Mouse (Mus musculus) midbrain, embryonic 10.5 days (tissue): ENCODE results near the gene Mroh2a. TPM values are rescaled to one million over a fixed set of nuclear protein-coding genes. Genes with fewer than 3 reads are reported as not detected.

Experiments
- DNase-seq: peaks from one replicate; pipeline ENCODE4 v3.0.0-alpha.2; 2017; ENCODE audit warnings: low spot score
- H3K27ac ChIP-seq: fragments of 300-500 bp; sonication (generic); replicated peaks from 2 replicates; pipeline ENCODE4 v1.5.1; 2016; ENCODE audit warnings: mild to moderate bottlenecking
- H3K27me3 ChIP-seq: fragments of 300-500 bp; sonication (generic); 2 replicates; pipeline ENCODE4 v1.6.1; 2016; ENCODE audit warnings: low read depth, mild to moderate bottlenecking; ENCODE audit not compliant: poor library complexity, severe bottlenecking
- H3K36me3 ChIP-seq: fragments of 300-500 bp; sonication (generic); 2 replicates; pipeline ENCODE4 v1.6.1; 2016; ENCODE audit warnings: mild to moderate bottlenecking, moderate library complexity
- H3K4me1 ChIP-seq: fragments of 300-500 bp; sonication (generic); 2 replicates; pipeline ENCODE4 v1.6.1; 2016
- H3K4me3 ChIP-seq: fragments of 300-500 bp; sonication (generic); 2 replicates; pipeline ENCODE4 v1.5.1; 2016; ENCODE audit warnings: mild to moderate bottlenecking, moderate library complexity
- H3K9me3 ChIP-seq: fragments of 300-500 bp; sonication (generic); replicated peaks from 2 replicates; pipeline ENCODE4 v1.6.1; 2016; ENCODE audit warnings: mild to moderate bottlenecking
- WGBS: fragments of 180-500 bp; shearing (Covaris S2); methylation state at CpG from one replicate; pipeline ENCODE4 v1.1.7; 2016; 5-methylcytosine and 5-hydroxymethylcytosine counted together
- polyA plus RNA-seq: library from polyadenylated mRNA; unstranded; fragments of >200 nt; fragmentation: Nextera tagmentation; extraction: Ambion mirVana; gene quantifications from 2 replicates; pipeline ENCODE4 v1.2.1, GENCODE M21; 2016

Gene Mroh2a
- polyA plus RNA-seq, 1 experiment from 2014 or later = 0.91 TPM

DNA sequence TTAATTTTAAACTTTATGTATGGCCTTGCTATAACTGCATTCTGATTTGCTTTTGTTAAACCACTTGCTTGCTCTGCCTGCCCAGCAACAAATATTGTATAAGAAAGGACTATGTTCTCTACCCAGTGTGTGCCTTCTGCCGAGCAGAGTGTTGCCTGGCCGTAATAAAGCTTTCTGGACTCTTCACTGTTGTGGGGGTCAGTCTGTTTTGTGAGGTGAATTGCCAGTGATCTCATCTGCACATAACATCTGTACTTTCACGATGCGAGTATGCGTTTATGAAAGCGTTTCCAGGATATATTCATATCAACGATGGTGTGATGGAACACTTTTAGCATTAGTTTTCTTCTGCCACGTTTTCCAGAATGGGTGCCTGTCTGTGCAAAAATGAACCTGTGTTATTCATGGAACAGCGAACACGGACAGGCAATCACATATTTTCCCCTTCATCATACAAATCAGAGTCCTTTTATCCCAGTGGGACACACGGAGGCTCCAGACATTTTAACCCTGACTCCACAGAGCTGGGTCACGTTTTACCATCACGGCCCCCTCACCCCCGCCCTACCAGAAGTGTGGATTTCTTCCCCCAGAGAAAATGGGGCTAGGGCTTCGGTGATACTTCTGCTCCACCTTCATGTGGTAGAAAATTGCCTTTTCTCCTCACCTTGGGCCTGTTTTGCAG is 53.4 kb downstream of the Mroh2a start:
- Histone ChIP-seq H3K4me1 (peaks cover 19% of the 10 kb centered on the region), H3K36me3 (peaks cover 9% of the 10 kb centered on the region), H3K4me3 (no peak overlapping the region), H3K9me3 (peaks cover 76% of the 10 kb centered on the region), H3K27me3 (no peaks in the 10 kb centered on the region), H3K27ac (no peak overlapping the region)
- no peak for DNase-seq
- 76% methylated on average over 15 of the region's 15 CpGs for WGBS

DNA sequence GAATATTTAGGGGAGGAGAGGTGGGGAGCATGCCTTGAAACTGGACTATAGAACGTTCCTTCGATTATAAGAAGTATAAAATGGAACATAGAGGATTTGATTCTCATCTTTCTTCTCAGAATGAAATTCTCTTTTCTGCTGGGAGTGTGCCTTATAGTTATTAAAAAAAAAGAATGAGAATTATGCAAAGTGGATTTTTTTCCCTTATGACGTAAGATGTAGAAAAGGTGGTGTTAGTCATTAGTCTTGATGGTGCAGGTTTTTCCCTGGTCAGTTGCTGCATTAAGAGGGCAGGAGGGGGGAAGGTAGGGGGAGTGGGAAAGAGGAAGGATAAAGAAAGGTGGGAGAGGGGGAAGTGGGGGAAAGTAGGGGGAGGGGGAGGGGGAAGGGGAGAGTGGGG is 55.5 kb downstream of the Mroh2a start:
- H3K36me3 ChIP-seq = no peaks in the 10 kb centered on the region
- WGBS = 61% methylated on average over 3 of the region's 3 CpGs
- no peak for DNase-seq
- H3K4me1 ChIP-seq = no peaks in the 10 kb centered on the region
- H3K4me3 ChIP-seq = no peak overlapping the region
- H3K9me3 ChIP-seq = peaks cover 88% of the 10 kb centered on the region
- no peaks in the 10 kb centered on the region for H3K27me3 ChIP-seq
- H3K27ac ChIP-seq = no peak overlapping the region

DNA sequence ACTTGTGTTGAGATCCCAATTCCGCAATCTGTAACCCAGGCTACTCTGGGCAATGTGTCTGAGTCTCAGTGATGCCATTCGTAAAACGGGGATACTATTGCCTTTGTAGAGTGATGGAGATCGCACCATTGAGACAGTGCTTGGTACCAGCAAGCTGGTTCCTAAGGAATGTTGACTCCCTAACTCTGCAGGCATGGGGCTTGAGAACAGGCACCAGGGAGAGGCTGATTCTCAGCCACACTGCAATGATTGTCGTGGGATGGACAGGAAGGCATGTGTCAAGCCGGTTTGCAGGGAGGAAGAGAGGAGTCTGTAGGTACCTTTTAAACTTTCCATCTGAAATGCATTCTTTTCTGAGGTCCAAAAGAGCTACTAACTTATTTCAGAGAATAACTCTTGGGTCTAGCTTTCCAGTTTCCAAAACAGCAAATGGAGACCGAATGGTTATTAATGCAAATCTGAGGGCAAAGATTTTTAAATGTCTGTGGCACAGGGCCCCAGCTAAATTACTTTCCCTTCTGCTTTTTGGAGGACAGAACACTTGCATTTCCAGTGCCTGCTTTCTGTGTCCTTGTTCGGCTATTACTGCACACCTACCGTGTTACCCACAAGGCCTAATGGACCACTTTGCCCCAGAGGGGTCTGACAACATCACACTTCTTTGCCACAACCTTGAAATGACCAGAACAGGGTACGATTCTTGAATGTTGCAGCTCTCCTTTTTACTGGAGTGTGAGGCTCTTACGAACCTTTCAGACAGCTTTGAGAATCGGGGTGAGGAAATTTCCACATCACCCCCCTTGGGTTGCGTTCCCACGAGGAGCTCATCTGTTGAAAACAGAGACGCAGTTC is 56.8 kb downstream of the Mroh2a start:
- Histone ChIP-seq H3K27me3 (no peaks in the 10 kb centered on the region), H3K4me3 (no peak overlapping the region), H3K4me1 (no peaks in the 10 kb centered on the region), H3K27ac (no peak overlapping the region), H3K9me3 (peaks cover 92% of the 10 kb centered on the region), H3K36me3 (no peaks in the 10 kb centered on the region)
- no peak for DNase-seq
- 81% methylated on average over 15 of the region's 15 CpGs for WGBS

DNA sequence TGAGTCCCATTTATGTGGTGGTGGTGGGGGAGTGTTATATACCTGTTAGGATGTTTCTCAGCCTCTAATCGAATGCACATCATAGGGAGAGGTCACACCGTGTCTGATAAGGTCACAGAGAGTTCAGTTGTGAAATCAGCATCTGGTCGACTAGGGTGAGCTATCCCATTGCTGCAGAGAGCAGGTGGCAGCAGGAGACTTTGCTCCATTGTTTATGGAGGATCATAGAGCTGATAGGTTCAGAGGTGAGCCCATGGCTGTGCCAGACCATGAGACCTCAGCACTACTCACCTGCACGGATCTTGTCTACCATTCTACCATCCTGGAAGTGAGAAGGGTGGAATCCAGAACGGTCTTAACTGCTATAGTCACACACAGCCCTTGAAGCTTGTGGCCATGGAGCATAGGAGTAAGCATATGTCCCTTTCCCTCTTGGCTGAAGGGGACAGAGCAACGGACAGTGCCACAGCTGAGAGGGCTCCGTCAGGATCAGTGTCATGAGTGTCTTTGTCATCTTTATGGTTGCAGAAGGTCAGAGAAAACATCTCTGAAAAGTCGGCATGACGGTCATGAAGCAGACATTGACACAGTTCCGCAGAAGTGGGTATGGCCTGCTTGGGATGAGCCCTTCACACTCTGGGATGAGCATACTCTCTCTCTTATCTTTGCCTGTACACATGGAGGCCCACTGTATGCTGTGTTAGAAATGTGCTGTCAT is 57.6 kb downstream of the Mroh2a start:
- WGBS = 65% methylated on average over 10 of the region's 10 CpGs

DNA sequence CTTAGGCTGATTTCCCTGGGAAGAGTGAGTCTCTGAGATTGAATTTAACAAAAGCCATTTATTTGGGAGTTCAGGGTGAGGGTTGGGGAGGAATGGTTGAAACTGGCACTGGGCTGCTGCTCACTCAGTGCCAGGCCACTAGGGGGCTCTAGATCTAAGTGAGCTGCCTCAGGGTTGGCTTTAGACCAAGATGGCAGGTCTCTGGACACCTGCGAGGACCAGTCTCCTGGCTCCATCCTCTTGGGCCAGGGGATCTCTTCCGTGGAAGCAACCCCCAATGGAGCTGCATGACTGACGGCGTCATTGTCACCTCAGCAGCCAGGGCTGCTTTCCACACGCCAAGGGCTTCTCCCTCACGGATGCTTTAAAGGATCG is 58.1 kb downstream of the Mroh2a start:
- Histone ChIP-seq H3K27me3 (no peaks in the 10 kb centered on the region), H3K27ac (no peak overlapping the region), H3K9me3 (peaks cover 94% of the 10 kb centered on the region), H3K4me1 (no peaks in the 10 kb centered on the region), H3K36me3 (no peaks in the 10 kb centered on the region), H3K4me3 (no peak overlapping the region)
- 61% methylated on average over 7 of the region's 7 CpGs for WGBS
- no peak for DNase-seq

More for the DNA sequence above, 57.6 kb downstream of the Mroh2a start:
- Histone ChIP-seq H3K4me3 (no peak overlapping the region), H3K27me3 (no peaks in the 10 kb centered on the region), H3K4me1 (no peaks in the 10 kb centered on the region), H3K27ac (no peak overlapping the region), H3K36me3 (no peaks in the 10 kb centered on the region), H3K9me3 (peaks cover 94% of the 10 kb centered on the region)
- no peak for DNase-seq

DNA sequence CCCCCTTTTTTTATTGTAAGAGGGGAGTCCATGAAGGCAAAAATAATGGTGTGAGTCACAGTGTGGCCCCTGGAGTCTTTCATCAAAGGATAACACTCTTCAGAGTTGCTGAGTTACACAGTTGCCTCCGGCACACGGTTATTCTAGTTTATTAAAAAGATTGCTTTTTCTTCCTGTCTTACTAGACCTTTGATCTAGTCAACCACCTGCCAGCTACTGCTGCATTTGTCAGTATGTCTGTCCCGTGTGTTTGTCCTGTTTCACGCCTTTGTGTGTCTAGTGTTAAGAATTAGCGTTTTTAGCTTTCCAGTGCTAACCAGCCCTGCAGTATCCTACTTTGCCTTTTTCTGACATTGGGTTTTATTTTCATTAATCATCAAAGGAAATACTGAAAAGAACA is 58.9 kb downstream of the Mroh2a start:
- H3K27me3 ChIP-seq = no peaks in the 10 kb centered on the region

DNA sequence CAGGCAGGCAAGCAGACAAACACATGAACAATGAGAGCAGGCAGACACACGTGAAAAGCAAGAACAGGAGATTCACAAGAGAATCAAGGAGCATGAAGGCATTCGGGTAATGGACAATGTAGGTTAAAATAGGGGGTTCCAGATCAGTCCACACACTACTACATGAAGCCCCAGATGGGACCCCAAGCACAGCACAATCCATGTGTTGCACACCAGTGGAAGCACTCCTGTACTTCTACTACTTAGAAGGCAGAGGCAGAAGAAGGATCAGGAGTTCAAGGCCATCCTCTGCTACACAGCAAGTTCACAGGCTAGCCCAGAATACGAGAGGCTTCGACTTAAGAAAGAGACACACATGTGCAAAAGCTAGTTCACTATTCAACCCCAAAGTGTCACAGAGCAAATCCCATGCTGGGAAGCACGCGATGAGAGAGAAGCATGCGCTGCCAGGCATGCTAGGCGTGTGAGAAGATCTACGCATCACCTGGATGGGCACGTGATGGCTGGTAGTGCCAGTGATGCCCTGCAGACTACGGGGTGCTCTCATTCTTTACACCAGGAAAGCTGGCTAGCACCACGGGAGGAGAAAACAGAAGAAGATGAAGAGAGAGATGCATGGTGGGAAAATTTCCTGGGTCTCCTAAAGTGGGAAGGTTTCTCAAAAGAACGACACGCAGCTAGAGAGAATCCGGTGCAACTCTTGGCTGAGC is 59.5 kb downstream of the Mroh2a start:
- WGBS = 83% methylated on average over 15 of the region's 15 CpGs

More for the DNA sequence above, 58.9 kb downstream of the Mroh2a start:
- 73% methylated on average over 5 of the region's 5 CpGs for WGBS
- H3K4me1 ChIP-seq = no peaks in the 10 kb centered on the region
- peaks cover 95% of the 10 kb centered on the region for H3K9me3 ChIP-seq
- no peaks in the 10 kb centered on the region for H3K36me3 ChIP-seq
- no peak overlapping the region for H3K27ac ChIP-seq
- H3K4me3 ChIP-seq = no peak overlapping the region
- DNase-seq = no peak

DNA sequence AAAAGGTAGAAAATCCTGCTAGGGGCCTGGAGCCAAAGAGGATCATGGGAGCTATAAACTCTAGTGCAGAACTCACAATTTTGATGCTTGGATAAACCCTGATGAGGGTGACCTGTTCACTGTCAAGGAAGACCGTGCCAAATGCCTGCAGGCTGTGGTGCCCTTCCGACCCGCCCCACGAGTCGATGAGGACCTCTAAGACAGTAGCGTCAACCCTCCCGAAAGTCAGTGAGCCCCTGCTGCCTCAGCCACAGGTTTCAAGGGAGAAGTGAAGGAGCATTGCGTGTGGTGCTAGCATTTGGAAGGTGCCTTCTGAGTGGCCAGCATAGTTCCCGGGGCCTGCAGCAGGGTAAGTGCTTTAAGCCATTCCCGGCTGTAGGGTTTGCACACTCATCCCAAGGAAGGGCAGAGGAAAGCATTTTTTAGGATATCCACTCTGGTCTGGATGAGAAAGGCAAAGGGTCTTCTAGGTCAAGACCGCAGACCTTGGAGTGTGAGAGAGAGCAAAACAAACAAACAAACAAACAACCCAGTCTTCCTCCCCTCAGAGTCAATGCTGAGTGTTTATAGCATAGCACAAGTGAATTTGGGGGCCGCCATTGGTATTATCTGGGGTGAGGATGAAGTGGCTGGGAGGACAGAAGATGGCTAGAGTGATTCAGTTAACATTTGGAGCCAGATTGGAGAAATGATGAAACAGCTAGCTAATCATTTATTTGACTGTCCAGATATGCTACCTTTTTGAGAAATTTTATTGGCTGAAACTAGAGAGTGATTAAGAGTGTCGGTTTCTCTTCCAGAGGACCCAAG is 60.3 kb downstream of the Mroh2a start:
- no peak for DNase-seq
- WGBS = 73% methylated on average over 13 of the region's 13 CpGs
- Histone ChIP-seq H3K9me3 (peaks cover 100% of the 10 kb centered on the region), H3K4me1 (no peaks in the 10 kb centered on the region), H3K27ac (no peak overlapping the region), H3K27me3 (no peaks in the 10 kb centered on the region), H3K4me3 (no peak overlapping the region), H3K36me3 (no peaks in the 10 kb centered on the region)

More for the DNA sequence above, 59.5 kb downstream of the Mroh2a start:
- Histone ChIP-seq H3K4me3 (no peak overlapping the region), H3K27me3 (no peaks in the 10 kb centered on the region), H3K4me1 (no peaks in the 10 kb centered on the region), H3K36me3 (no peaks in the 10 kb centered on the region), H3K9me3 (peaks cover 99% of the 10 kb centered on the region), H3K27ac (no peak overlapping the region)
- no peak for DNase-seq

DNA sequence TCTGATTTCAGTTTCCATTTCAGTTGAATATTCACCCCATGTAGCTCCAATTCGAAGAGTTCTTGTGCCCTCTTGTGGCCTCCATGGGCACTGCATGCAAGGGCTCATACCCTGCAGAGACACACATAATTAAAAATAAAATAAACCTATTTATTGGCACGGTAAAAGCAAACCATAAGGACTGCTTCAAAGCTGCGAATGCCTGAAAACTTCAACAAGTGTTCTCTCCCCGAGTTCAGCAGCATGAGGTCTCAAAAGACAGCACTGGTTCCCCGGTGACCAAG is 60.9 kb downstream of the Mroh2a start:
- Histone ChIP-seq H3K4me1 (no peaks in the 10 kb centered on the region), H3K9me3 (peaks cover 98% of the 10 kb centered on the region), H3K4me3 (no peak overlapping the region), H3K27me3 (no peaks in the 10 kb centered on the region), H3K36me3 (no peaks in the 10 kb centered on the region), H3K27ac (no peak overlapping the region)
- whole genome bisulfite sequencing = 41% methylated on average over 5 of the region's 5 CpGs
- DNase-seq = no peak

DNA sequence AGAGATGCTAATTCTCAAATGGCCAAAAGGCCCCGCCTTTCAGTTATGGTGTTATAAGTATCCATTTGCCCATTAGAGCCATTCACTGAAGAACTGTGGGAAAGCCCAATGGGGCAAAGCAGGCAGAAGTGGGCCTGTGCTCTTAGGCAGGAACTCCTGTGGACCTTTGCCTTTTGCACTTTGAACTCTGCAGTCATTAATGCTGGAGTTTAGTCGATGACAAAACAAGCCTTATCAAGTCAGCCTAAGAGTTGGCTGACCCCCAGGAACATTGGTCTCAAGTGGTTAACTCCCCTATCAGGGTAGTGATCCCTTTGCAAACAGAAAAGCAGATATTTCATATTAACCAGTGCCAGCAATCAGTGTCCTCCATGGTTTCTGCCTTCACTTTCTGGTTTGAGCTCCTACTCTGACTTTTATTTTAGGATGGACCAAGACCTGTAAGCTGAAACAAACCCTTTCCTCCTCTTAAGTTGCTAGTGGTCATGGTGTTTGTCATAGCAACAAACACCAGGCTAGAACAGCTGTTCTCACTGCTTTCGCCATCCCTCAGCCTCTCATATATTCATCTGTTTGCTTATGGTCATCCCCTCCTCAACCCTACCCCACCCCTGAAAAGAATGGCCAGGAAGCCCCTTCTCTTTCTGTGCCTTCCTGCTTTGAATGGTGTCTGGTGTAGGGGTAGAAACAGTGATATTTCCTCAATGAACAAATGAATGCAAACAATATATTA is 61.4 kb downstream of the Mroh2a start:
- DNase-seq = no peak
- 44% methylated on average over 3 of the region's 3 CpGs for WGBS
- Histone ChIP-seq H3K36me3 (no peaks in the 10 kb centered on the region), H3K27me3 (no peaks in the 10 kb centered on the region), H3K27ac (no peak overlapping the region), H3K4me3 (no peak overlapping the region), H3K4me1 (no peaks in the 10 kb centered on the region), H3K9me3 (peaks cover 92% of the 10 kb centered on the region)

DNA sequence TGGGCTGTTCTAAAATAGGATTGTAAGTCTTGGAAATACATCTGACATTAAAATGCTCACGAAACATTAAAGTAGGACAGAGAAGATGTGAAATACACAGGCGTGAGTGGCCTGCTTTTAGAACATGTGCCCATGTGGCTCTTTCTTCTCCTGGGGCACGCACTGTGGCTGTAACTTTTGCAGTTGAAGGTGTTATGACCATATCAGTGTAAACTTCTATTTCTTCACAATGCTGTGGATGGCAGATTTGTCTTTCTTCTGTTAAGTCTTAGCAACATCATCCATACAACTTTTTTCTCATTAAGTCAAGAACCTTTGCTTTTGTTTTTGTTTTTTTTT is 62.0 kb downstream of the Mroh2a start:
- Histone ChIP-seq H3K27ac (no peak overlapping the region), H3K36me3 (no peaks in the 10 kb centered on the region), H3K27me3 (no peaks in the 10 kb centered on the region), H3K4me3 (no peak overlapping the region), H3K4me1 (no peaks in the 10 kb centered on the region), H3K9me3 (peaks cover 86% of the 10 kb centered on the region)
- DNase-seq = no peak
- WGBS = 72% methylated on average over 3 of the region's 3 CpGs
